Mouse (Mus musculus) common myeloid progenitor, adult 5-6 weeks (primary cell): Measurements from ENCODE around the gene Ptpn3. TPM values are rescaled to one million over a fixed set of nuclear protein-coding genes. Genes with fewer than 3 reads are reported as not detected.
A peak's percentile ranks its signal among the peaks of the same experiment; 100 is the strongest.

Experiments
- ATAC-seq: replicated peaks from 2 replicates; pipeline ENCODE4 v1.8.0; 2016; ENCODE audit warnings: low read depth, mild to moderate bottlenecking, moderate TSS enrichment, inconsistent platforms; ENCODE audit not compliant: poor library complexity, severe bottlenecking
- total RNA-seq: library from RNA; stranded (forward); fragments of 200-1000, 187-1606 nt; gene quantifications from 2 replicates; pipeline ENCODE4 v1.2.3, GENCODE M21; 2017

Ptpn3 gene
- total RNA-seq, 1 experiment from 2014 or later: 3.2 TPM

DNA sequence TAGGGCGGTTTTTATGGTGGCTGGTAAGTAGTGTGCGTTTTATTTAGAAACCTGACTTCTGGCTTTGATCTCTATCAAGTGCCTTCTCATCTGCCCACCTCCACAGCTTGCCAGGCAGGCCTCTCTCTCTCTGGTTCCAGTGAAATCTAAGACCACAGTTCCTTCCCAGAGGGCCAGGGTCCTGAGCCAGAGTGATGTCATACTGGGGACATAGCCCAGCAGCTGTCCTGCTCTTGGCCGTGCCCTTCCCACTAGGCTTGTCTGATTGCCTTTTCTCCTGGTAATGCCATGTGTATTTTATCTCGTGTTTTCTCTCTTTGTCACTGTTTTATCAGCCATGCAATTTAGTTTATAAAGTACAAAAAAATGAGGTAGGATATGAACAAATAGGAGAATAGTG lies 118.1 kb downstream of the Ptpn3 start:
- no peak for ATAC-seq

DNA sequence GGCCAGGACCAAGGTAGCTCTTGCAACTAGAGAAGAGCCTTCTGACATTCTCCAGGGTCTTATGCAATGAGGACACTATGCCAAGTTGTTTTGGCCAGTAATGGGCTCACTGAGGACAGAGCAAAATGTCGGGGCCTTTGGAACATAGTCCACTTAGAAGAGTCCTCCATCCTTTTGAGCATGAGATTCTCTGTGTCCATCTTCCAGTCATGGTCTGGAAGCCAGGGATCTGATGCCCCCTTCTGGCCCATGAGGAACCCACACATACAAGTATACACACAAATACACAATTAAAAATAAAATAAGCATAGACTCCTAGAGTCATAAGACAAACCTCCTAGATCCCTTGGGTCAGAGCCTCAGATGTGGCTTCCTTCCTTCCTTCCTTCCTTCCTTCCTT lies 120.1 kb downstream of the Ptpn3 start:
- 0 out of 2 replicates have a peak, but pooled peaks have one; percentile 29 for ATAC-seq

DNA sequence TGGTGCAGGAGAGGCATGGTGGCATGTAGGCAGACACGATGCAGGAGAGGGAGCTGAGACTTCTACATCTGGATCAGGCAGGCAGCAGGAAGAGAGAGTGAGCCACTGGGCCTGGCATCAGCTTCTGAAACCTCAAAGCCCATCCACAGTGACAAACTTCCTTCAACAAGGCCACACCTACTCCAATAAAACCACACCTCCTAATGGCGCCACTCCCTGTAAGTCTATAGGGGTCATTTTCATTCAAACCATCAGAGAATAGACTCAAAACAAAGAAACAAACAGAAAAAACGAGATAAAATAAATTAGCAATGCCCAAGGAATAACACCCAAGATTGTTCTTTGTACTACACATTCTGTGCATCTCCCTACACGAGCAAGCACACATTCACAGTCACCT lies 122.8 kb downstream of the Ptpn3 start:
- no peak for ATAC-seq

GRCm38 (mm10) chr4:57175329-57175728 lies 126.3 kb downstream of the Ptpn3 start:
- no peak for ATAC-seq

- ATAC-seq: peak; percentile 59
Measured at GRCm38 (mm10) chr4:57172861-57173260, 128.8 kb downstream of the Ptpn3 start.

DNA sequence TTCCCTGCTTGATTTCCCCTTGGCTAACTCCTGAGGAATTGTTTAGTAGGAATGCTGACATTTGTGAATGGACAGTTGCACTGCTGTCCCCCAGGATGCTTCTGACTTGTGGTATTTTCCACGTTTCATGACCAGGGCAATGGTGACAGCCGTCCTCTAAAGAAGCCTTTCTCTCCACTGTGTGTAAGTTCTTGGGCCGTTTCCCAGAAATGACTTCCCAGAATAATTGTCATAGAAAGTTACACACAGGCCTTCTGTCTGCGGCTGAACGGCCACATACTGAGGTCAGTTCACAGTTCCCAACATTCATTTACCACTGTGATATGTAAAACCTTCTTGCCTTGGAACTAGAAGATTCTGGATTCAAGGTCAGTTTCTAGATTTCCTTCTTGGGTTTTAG lies 129.8 kb downstream of the Ptpn3 start:
- no peak for ATAC-seq

GRCm38 (mm10) chr4:57168680-57169079 lies 133.0 kb downstream of the Ptpn3 start:
- no peak for ATAC-seq

DNA sequence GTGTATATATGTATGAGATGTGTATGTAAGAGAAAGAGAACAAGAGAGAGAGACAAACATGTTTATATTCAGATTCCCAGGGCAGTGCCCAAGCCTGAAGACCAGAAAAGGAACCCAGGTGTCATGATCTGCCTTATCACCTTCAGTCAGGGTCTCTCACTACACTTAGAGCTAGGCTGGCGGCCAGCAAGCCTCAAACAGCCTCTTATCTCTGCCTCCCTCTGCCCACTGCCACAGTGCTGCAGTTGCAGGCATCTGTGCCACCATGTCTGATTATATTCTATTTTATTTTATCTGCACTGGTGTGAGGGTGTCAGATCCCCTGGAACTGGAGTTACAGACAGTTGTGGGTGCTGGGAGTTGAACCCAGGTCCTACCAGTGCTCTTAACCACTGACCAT lies 133.4 kb downstream of the Ptpn3 start:
- ATAC-seq: peak; percentile 53

- ATAC-seq: 0 out of 2 replicates have a peak, but pooled peaks have one; percentile 50
Measured at GRCm38 (mm10) chr4:57166922-57167870, 134.4 kb downstream of the Ptpn3 start.

- no peak for ATAC-seq
Measured at GRCm38 (mm10) chr4:57165654-57166053, 136.0 kb downstream of the Ptpn3 start.

DNA sequence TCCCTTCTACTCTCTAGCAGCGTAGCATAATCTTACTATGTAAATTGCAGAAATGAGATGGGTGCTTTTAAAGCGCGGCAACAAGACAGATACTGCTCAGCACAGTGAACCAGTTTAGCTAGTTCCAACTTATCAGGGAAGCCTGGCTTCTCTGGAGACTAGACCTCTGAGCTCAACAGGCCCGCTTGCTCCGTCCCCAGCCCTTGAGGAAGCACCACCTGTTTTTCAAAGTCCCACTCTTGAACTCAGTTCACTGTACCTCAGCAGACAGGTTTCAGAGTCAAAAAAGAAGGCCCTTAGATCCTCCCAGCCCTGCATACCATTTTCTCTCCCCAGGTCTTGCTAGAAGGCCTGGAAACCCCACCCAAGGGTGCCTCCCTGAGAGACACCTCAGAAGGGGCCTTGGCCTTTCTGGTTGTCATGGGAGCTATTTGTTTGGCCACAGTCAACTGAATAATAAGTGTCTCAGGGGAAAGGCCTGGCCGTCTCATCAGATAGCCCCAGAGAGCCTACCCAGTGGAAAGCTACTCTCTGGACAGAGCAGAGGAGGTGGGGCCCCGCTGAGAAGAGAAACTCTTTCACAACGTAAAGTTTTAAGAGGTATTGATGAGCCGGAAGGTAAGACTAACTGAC lies 136.9 kb downstream of the Ptpn3 start:
- ATAC-seq: no peak

GRCm38 (mm10) chr4:57162789-57163722 lies 138.6 kb downstream of the Ptpn3 start:
- no peak for ATAC-seq

DNA sequence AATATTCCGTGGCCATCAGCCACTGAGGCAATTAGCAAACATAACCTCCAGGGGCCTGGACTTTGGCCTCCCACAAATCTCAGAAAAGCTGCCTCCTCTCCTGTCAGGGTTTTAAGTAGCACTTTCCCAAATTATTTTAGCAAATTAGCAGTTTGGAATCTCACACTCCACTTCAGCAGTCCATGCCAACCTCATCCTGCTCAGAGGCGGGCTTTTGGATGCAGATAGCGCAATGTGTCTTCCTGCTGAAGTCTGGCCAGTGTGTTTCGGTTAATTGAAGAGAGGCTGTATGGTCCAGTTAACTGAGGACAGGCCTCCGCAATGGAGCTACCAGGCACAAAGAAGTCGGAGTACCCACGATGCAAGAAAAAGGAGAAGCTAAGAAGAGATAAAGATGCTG lies 141.1 kb downstream of the Ptpn3 start:
- no peak for ATAC-seq

- no peak for ATAC-seq
Measured at GRCm38 (mm10) chr4:57156549-57157169, 145.0 kb downstream of the Ptpn3 start.

DNA sequence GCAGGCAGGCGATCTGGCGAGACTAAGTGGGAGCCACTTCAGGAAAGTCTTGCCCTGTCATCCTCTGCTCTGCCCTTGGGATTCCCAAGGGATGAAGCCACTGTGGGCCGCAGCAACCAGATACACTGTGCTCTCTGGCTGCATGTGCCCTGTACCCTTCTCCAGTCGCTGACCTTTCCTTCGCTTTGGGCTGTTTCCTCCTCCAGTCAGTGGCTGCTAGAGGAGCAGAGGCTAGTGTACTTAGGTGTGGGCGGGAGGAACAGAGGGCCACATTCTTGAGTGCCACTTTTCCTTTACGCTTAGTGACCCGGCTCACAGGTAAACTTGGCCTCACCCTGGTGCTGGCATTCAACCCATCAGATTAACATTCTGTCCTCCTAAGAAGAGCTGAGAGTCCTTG lies 147.8 kb downstream of the Ptpn3 start:
- ATAC-seq: no peak

- ATAC-seq: peak; percentile 58; the same call in 1 of the 2 replicates
Measured at GRCm38 (mm10) chr4:57153068-57153835, 148.4 kb downstream of the Ptpn3 start.

GRCm38 (mm10) chr4:57148182-57148581 lies 153.5 kb downstream of the Ptpn3 start:
- no peak for ATAC-seq

GRCm38 (mm10) chr4:57143026-57143937 lies 158.4 kb downstream of the Ptpn3 start, which contains the start of gene Epb41l4b:
TSS of gene Epb41l4b (minus strand) at chr4:57143437.
- ATAC-seq: peak; percentile 85
